Mouse (Mus musculus) thymus, postnatal 4 days (tissue): ENCODE results near the gene Fosb.
A peak's percentile ranks its signal among the peaks of the same experiment; 100 is the strongest.

ENCODE experiments used
- DNase-seq: peaks from one replicate; pipeline ENCODE4 v3.0.0; 2021

Gene Fosb

DNA sequence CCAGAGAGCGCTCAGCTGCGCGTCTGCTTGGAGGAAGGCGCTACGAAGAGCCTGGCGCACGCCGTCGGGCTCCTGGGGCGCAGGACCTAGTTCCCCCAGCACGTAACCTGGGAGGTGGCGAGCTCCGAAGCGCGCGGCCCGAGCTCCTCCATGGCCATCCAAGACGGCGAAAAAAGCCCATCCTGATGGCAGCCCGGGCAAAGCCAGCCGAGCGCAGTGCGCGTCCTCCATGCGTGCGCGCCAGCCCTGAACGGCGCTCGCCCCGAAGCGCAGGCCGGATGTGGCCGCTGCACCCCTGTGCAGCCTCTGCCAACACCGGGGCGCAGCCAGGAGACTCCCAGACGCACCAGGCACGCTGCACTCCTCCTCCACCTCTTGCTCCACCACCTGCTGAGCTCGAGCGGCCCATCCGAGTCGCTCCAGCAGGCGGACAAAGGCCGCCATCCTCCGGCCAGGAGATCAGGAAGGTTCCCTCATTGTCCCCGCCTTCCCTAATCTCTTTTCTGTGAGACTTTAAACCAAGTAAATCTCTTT, 30.2 kb downstream of the Fosb start, which contains the start of gene Ppm1n:
Ppm1n (minus strand) TSS at position 484 of the 534 bp plus-strand sequence.
- DNase-seq = peak; percentile 67

DNA sequence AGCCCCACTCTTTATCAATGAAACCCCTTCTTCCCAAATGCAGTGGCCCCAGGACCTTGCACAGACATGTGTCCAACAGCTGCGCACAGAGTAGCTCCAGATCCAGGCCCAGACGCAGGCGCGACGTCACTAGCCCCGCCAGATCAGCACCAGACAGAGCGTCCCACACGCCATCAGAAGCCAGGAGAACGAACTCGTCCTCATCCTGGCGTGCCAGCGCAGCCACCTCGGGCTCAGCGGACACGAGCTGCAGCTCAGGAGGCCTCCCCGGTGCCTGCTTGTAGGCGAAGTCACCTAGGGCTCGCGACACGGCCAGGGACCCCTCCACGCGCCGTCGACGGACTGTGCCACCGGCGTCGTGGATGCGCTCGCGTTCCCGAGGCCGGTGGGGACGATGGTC, 30.8 kb downstream of the Fosb start:
- DNase-seq = no peak

DNA sequence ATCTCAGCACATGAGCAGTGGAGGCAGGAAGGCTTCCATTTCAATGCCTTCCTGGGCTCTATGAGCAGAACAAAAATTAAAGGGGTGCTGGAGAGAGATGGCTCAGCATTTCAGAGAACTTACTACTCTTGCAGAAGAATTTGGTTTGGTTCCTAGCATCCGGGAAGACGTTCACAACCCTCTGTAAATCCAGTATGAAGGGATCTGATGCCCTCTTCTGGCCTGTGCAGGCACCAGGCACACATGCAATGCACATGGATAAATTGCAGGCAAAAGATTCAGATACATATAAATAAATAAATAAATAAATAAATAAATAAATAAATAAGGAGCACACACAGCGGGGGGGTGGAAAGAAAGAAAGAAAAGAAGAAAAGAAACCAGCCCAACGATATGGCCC, 33.6 kb downstream of the Fosb start:
- no peak for DNase-seq

DNA sequence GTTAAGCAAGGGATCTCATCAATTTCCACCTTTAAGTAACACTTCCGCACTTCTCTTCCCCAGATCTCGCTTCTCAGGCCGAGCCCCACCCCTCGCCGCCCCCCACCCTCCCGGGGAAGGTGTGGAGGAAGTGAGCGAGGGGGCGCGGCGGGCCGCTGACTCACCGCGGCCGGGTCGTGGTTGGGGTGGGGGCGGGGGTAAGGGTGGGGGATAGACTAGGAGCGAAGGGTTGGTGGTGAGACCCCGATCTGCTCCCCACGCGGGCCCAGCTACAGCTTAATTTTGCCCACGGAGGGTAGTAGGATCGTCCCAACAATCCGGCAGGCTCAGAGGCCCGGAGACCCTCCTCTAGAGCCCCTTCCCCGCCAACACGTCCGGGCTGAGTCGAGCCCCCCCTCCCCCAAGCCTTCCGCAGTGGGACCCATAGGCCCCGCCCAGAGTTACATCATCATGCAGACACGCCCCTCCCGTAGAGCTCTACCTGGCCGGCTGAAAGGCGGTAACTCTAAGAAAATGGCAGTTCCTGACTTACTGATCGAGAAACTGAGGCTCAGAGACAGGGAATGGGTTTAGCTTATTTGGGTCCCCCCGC, 37.6 kb downstream of the Fosb start:
- DNase-seq = peak; percentile 92

DNA sequence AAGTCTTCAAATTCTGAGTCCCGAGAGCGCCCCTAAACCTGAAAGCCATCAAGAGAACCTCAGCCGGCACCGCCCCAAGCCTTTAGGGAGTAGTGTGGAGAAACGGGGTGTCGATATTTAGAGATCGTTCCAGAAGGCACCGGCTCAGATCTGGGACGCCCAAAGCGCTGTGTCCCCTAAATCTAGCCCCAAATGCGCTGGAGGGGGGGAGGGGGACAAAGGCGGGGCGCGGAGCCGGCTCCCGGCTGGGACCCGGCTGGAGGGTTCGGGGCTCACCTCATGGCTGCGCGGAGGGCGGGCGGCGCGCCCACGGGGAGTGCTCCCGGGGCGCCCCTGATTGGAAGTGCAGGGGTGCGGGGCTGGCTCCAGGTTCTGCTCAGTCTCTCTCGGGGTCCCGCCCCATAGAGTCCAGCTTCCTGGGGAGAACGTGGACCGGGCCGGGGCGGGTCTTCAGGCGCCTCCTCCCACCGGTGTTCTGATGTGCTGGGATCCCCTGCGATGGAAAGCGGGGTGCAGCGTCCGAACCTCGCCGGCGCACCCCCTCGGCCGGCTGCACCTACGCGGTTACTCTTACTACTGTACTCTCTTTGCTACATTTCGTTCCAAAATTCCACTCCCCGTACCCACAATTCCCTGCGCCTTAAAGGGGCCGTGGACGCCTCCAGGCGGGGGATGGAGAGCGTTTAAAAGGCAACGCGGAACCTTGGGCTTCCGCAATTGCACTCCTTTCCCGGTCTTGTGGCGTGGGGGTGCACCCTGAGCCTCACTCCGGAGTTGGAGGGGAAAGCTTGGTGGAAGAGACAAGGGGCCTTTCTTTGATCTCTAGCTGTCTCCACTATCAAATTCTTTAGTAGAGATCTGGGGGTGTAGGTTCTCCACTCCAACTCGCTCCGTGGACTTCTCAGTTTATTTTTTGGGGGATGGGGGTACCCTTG, 38.3 kb downstream of the Fosb start, which contains the start of gene Vasp:
Vasp (minus strand) TSS at position 580 of the 935 bp plus-strand sequence.
- peak; percentile 83 for DNase-seq

DNA sequence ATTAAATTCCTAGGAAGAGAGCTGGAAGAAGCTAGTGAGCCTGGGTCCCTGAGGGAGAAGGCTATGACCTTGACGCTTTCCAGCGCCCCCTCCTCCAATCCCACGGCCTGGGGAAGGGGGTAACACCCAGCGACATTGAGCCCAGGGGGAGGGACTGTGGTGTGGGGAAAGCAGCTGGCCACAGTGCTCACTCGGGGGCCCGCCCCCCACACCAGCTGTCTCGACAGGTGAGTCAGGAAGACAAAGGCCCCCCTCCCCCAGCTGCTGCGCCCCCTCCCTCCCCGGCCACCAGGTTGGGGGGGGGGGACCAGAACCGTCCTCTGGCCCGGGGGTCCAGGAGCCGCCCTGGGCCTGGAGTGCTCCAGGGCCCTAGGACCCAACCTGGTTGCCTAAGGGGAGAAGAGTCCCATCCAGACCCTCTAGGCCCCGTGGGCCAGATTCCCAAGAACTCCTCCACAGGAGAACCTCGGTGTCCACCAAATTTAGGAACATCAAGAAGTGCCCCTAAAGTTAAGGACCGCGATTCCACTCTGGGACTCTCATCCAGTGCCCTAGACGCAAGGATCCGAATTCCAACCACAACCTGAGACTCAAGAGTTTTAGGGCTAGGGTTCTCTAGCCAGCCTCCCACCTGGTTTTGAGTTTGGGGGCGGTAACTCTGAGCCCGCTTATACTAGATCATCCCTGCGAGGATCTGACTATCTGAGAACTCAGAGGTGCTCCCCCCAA, 39.2 kb downstream of the Fosb start:
- DNase-seq = peak; percentile 66

DNA sequence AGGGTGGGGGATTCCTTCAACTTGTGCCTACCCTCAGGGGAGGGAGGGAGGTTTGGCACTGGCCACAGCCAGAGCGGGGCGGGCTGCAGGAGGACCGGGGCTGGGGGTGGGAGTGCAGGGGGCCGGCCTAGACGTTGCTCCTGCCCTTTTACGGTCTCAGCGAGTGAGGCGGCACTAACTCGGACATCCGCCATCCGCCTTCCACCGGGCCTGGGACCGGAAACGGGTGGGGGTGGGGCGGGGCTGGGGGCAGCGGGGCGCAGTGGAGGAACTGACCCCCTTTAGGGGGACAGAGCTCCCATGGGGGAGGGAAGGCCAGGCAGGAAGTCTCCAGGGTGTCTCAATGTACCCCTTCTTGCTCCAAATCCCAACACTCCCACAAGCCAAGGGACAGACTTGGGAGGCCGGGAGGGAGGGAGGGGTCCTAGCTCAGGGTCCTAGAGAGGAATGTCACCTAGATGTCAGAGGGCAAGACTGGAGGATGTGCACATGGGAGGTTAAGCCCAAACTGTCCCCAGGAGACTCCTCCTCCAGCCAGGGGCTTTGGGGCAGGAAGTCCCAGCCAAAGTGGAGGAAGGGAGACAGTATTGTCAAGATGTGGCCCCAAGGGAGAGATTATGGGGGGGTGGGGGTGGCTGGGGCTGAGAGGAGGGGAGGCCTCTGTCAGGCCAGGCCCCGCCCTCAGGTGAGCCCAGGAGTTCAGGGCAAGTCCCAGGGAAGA, 40.0 kb downstream of the Fosb start:
- peak; percentile 35 for DNase-seq

DNA sequence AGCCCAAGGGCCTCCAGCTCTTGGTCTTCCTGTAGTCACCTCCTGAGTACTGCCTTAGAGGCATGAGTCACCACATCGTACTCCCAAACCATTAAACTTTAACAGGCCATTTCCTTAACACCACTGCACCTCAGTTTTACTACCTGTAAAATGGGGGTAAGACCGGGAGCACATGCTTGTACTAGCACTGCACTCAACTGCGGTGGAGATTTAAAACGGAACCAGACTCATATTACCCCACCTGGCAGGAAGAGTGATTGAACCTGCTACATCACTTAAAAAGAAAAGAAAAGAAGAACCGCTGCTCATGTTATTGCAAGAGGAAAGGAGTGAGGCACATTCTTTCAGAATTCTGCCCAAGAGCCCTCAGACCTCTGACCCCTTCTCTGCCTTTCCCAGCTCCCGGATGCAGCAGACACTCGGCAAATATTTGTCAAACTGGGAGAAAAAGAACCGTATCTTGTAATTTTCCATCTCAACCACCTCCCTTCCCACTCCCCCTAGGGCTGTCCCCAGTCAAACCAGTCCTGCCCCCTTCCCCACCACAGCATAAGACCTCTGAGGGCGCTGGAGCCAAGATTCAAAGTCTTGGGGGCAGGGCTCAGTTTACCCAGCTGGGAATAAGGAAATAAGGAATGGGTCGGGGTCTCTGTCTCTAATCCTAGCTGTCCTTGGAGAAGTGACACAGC, 40.7 kb downstream of the Fosb start:
- DNase-seq = peak; percentile 20

DNA sequence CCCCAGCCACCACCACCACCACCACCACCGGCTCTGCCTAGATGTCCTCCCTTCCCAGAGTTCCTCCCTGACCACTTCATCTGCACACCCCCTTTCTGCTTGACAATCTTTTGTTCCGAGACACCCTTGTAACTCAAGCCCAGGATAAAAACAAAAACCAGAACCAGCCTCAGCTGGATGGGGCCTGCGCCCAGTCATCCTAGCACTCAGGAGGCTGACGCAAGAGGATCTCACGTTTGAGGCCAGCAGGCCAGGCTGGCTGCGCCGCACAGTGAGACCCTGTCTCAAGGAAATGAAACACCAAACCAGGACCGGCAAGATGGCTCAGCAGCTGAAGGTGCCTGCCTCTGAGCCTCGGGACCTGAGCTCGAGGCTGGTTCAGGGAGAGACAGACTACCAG, 42.8 kb downstream of the Fosb start:
- no peak for DNase-seq

DNA sequence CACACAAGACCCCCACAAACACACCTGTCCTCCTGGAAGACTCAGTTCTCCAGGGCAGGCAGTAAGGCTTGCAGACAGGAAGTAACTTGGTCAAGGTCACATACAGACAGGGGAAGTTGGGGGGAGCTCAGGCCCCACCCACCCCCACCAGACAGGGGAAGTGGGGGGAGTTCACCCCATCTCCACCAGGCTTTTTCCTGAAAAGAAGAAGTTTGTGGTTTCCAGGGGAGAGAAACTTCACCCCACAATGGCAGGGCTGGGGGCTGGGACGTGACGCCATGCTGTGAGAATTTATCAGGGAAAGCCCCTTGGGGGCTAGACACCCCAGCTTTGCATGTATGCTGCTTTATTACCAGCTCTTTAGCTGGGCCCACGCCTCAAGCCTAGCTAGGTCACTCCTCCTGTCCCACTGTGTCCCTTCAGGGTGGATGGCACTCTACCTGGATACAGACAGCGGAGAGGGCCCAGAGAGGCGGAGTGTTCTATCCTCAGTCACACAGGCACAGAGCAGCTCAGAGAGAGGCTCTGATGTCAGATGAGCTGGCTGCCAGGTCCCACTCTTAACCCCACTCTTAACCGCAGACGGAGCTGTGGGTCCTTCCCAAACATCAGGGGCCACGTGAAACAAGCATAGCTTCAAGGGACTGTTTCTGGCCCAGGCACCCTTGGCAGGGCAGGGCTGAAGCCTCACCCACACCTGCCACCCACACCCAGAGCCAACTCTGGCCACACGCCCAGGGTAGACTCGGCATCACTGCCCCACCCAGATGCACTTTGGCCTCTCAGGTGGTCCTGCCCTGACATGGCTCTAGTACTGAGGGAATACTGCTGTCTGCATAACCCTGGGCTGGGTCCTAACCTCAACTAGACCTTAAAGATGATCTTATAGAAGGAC, 43.7 kb downstream of the Fosb start:
- peak; percentile 41 for DNase-seq

DNA sequence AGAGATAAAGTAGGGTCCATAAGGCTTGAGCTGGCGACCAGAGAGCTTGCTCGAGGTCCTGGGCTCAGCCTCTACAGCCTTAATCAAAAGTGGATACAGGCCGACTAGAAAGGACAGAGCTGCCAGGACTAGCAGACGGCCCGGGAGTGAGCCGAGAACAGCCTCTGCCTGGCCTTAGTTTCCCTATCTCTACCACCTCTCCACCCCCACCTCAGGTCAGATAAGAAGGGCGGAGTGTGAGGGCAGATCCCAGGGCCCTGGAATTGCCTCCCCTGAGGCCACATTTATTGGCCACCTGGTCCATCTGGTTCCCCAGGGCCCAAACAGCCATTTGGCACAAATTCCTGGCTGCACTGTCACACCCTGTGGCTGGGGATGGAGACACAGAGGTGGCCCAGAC, 44.7 kb downstream of the Fosb start:
- DNase-seq = no peak

DNA sequence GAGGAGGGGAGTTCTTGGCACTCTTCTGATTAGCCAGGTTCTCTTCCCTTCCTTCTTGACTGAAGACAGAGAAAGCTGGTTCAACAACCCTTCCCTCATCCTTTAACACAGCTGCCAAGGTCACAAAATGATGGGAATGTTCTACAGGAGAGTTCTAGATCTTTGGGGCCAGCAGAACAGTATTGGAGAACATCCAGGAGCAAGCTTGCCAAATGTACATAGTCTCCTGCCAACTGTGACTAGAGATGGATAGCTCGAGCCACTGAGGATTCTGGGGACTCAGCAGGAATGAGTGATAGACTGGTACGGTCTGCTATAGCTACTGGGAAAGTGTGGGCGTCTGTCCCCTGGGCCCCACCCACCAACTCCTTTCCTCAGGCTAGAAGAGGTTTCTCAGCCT, 51.5 kb downstream of the Fosb start:
- no peak for DNase-seq

DNA sequence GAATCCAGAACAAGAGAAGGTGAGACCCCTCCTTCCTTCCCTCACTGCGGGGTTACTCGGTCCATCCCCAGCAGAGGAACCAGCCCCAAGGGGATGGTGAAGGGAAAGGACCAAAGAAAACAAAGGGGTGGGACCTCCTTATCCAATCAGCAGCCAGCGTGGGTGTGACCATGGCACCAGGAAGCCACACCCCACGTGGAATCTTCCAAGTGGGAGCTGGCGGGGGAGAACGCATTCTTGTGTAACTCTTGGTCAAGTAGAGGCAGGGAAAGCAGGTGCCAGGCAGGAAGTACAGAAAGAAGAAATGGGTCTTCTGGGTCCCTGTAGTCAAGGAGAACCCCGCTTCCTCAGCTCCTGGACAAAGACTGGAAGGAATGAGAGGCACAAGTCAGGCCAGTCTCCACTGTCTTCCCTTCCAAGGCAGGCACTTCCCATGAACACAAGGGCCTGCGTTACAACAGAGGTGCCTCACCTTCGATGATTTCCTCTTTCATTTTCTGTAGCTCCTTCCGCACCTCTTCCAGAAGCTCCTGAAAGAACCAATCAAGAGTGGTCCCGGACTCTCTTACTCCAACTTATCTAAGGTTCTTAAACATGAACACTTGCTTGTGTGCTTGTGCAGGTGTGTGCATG, 52.3 kb downstream of the Fosb start:
- DNase-seq = peak; percentile 37

DNA sequence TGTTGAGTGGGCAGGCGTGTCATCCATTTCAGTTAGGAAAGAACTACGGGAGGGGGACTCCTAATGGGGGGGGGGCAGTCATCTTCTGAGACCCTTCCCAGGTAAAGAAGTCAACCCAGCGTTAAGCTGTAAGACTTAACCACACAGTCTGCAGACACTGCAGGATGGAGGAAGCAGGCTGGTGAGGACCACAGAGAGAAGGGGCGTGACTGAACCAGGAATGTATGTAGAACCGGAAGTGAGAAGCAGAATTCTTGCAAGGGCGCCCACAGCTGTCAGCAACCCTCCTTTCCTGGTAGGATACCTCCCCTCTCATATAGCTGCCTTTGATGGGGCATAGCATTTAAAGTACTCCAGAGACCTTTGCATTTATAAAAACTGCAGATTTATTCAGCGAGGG, 53.3 kb downstream of the Fosb start:
- DNase-seq = peak; percentile 34

DNA sequence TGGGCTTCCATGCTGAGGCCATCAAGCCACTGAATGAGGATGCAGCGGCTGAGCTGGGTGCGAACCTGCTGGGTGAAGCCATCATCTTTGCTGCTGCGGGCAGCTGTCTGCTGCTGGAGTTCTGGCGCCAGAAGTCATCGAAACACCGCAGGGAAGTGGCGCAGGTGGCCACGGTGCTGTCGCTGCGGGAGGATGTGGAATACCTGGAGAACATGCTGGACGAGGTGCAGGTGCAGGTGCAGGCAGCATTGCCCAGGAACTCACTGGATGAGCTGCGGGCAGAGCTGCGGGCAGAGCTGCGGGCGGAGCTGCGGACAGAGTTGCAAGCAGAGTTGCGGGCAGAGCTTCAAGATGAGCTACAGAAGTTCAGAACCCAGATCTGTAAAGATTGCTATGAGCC, 54.5 kb downstream of the Fosb start:
- DNase-seq = no peak

DNA sequence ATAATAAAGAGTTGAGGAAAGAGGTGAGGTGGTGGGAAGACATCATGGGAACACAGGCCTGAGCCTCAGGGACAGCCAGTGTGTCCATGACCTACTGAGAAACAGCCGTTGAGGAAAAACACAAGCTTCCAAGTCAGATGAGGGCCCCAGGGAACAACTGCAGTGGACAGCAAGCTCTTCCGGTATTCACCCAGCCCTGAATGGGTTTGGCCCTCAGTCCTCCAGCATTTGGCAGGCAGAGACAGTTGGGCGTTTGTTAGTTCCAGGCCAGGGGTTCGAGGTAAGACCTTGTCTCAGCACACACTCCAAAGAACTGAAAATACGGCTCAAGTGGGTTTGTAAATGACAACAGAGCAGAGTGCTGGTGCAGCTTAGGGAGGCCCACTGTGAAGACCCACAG, 56.4 kb downstream of the Fosb start:
- no peak for DNase-seq
